Mouse (Mus musculus): Measurements from ENCODE around the gene Csrnp3.

DNA sequence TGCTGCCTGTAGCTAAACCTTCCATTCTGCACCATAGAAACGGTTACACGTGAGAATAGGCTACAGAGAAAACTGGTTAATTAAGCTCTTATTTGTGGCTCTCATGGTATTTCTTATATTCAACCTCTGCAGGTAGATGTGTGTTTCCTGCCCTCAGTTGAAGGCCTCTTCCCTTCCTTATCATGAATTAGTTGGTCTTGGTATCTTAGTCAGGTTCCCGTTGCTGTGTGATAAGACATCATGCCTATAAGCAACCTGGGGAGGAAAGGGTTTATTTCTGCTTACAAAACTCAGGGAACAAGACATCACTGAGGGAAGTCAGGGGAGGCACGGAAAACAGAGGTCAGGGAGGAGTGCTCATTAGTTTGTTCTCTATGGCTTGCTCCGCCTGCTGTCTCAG is 48.7 kb downstream of the Csrnp3 start:
- TF ChIP-seq SMC3 (IDR thresholded peaks at IDR 0.05; ENCODE audit: low read depth, low read length) (no peak), EP300 (IDR thresholded peaks at IDR 0.05; ENCODE audit: low read length) (no peak), CHD2 (IDR thresholded peaks at IDR 0.05; ENCODE audit: low read length) (no peak)

Measured in CH12.LX (cell line).